Mouse (Mus musculus) forebrain, embryonic 10.5 days (tissue): ENCODE measurements at regions not wholly inside any gene's neighbourhood (a gene's known extent, or its start where the extent isn't known, plus 50 kb on each side); places are given as distances from the start of the nearest gene placed in this dataset.

Source experiments
- DNase-seq: peaks from one replicate; pipeline ENCODE4 v3.0.0-alpha.2; 2017; ENCODE audit warnings: low spot score; ENCODE audit errors: extremely low spot score
- H3K27ac ChIP-seq: fragments of 300-500 bp; sonication (generic); 2 replicates; pipeline ENCODE4 v1.5.1; 2016; ENCODE audit warnings: mild to moderate bottlenecking
- H3K27me3 ChIP-seq: fragments of 300-500 bp; sonication (generic); 2 replicates; pipeline ENCODE4 v1.6.1; 2016; ENCODE audit warnings: mild to moderate bottlenecking; ENCODE audit not compliant: poor library complexity, severe bottlenecking
- H3K36me3 ChIP-seq: fragments of 300-500 bp; sonication (generic); replicated peaks from 2 replicates; pipeline ENCODE4 v1.6.1; 2016; ENCODE audit warnings: mild to moderate bottlenecking, moderate library complexity
- H3K4me1 ChIP-seq: fragments of 300-500 bp; sonication (generic); 2 replicates; pipeline ENCODE4 v1.6.1; 2016
- H3K4me3 ChIP-seq: fragments of 300-500 bp; sonication (generic); 2 replicates; pipeline ENCODE4 v1.5.1; 2016; ENCODE audit warnings: mild to moderate bottlenecking, moderate library complexity
- H3K9me3 ChIP-seq: fragments of 300-500 bp; sonication (generic); 2 replicates; pipeline ENCODE4 v1.6.1; 2016; ENCODE audit warnings: mild to moderate bottlenecking, moderate library complexity
- WGBS: fragments of 180-500 bp; shearing (Covaris S2); methylation state at CpG from one replicate; pipeline ENCODE4 v1.1.7; 2016; 5-methylcytosine and 5-hydroxymethylcytosine counted together

DNA sequence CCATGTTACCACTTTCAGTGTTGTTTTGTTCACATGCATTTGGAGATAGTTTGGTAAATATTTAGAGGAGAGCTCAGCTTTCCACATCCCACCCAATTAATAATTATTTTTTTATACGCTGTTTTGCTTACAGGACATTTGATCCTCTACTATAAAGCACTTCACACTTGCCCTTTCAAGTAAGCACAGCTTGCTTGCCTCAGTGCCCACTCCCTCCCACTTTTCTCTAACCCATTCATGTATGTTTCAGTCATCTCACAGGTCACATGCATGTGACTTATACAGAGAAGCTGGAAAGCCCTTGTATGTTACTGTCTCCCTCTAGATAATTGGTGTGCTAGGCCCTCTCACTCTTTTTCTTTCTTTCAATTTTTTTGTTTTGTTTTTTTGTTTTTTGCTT lies 252.0 kb downstream of the Tfec start:
- no peaks in the 10 kb centered on the region for H3K36me3 ChIP-seq
- no peak overlapping the region for H3K27ac ChIP-seq
- no peaks in the 10 kb centered on the region for H3K4me1 ChIP-seq
- WGBS, result 88% methylated on average over 1 of the region's 1 CpGs
- H3K4me3 ChIP-seq, result no peak overlapping the region
- no peak for DNase-seq
- no peaks in the 10 kb centered on the region for H3K27me3 ChIP-seq
- no peaks in the 10 kb centered on the region for H3K9me3 ChIP-seq

DNA sequence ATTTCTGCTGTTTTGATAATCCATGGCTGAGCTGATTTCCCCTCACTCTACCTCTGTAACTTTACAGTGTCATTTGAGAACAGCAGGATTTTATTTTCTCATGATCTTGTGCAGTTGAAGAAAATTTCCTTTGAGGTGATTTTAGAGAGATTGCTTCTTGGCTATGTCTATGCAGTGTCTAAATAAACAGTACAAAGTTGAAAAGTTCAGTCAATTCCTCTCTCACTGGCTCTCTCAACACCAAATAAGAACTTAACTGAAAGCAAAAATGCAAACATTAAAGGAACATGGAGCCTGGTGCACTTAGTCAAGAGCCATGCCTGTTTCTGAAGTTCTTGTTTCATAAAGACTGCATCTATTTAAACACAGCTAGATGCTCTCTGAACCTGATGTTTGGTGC lies 254.7 kb downstream of the Tfec start:
- no peak for DNase-seq
- no peaks in the 10 kb centered on the region for H3K4me1 ChIP-seq
- no peaks in the 10 kb centered on the region for H3K9me3 ChIP-seq
- H3K27me3 ChIP-seq, result no peaks in the 10 kb centered on the region; the same call in 1 of the 2 replicates
- no peaks in the 10 kb centered on the region for H3K36me3 ChIP-seq
- H3K4me3 ChIP-seq, result no peak overlapping the region
- no peak overlapping the region for H3K27ac ChIP-seq

DNA sequence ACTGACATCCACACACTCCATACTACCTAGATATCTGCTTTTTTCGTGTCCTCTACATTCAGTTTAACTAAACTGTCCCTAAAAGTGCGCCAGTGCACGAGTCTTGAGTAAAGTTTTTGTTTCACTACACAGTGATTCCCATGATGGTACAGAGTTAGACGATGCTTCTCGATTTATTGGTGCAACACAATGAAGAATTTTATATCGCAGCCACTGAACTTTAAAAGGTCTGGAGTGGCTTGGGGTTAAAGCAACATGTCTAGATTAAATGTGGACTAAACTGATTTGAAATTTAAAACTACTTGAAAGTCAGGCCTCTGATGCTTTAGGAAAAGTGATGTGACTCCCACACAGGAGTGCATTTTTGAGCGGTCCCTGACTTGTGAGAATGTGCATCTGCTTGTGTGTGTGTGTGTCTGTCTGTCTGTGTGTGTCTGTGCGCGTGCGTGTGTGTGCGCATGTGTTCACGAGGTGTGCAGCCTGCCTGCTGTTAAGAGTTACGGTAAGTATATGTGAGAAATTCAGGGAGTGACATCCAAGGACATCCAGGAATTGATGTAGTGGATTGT lies 261.4 kb downstream of the Tfec start:
- no peak for DNase-seq
- no peaks in the 10 kb centered on the region for H3K9me3 ChIP-seq
- 0 out of 2 replicates have a peak, but pooled peaks cover 3% of the 10 kb centered on the region for H3K4me1 ChIP-seq
- no peaks in the 10 kb centered on the region; the same call in 1 of the 2 replicates for H3K27me3 ChIP-seq
- no peak overlapping the region for H3K4me3 ChIP-seq
- no peak overlapping the region for H3K27ac ChIP-seq
- H3K36me3 ChIP-seq, result no peaks in the 10 kb centered on the region
- WGBS, result 89% methylated on average over 13 of the region's 13 CpGs

DNA sequence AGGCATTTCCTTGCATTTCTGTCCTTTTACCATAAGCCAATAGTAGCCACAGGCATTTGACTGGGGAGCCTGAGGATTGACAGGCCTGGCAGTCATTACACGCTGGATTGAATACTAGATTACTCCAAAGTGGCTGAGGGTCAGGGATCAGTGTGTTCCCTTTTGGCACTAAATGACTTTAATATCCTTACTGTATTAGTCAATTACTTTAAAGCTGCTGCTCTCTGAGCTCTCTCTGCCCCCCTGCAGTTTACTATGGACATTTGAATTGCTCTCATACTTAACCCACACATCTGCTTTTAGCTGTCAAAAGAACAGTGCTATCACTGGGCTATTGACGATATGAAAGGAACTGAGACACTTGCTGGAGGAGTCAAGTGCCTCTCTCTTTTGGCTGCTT lies 262.1 kb downstream of the Tfec start:
- H3K9me3 ChIP-seq, result no peaks in the 10 kb centered on the region
- H3K4me3 ChIP-seq, result no peak overlapping the region
- H3K4me1 ChIP-seq, result 0 out of 2 replicates have a peak, but pooled peaks cover 3% of the 10 kb centered on the region
- H3K27ac ChIP-seq, result no peak overlapping the region
- WGBS, result 44% methylated on average over 2 of the region's 2 CpGs
- no peaks in the 10 kb centered on the region for H3K36me3 ChIP-seq
- no peaks in the 10 kb centered on the region; the same call in 1 of the 2 replicates for H3K27me3 ChIP-seq
- DNase-seq, result no peak

DNA sequence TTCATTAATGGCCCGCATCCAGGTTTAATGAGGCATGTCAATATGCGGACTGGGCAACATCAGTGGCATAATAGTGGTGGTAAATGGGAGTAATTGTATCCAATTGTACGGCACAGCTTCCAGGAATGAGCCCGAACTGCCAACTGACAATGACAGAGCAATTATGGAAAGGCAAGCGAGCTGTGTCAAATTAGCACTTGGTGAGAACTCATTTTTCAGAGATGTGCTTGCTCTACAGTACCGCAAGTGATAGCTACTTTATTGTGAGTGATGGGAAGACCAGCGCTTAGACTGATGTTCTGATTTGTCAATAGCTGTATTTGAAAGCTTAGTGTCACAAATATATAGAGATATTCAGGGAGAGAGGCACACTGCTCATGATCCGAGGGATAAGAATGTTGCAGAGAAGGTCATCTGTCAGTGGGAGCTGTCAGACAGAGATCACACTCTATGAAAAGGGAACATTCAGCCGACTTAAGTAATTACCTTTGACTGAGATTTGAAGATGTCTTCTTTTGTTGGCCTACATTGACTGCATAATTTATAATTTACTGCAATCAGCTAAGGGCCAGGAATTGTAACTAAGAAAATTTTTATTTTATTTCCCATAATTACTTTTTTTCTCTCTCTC lies 290.7 kb downstream of the Tfec start:
- Histone ChIP-seq H3K27ac (no peak overlapping the region), H3K4me3 (no peak overlapping the region), H3K9me3 (no peaks in the 10 kb centered on the region), H3K36me3 (no peaks in the 10 kb centered on the region), H3K4me1 (peaks cover 10% of the 10 kb centered on the region), H3K27me3 (no peaks in the 10 kb centered on the region)
- no peak for DNase-seq
- WGBS, result 72% methylated on average over 9 of the region's 9 CpGs

DNA sequence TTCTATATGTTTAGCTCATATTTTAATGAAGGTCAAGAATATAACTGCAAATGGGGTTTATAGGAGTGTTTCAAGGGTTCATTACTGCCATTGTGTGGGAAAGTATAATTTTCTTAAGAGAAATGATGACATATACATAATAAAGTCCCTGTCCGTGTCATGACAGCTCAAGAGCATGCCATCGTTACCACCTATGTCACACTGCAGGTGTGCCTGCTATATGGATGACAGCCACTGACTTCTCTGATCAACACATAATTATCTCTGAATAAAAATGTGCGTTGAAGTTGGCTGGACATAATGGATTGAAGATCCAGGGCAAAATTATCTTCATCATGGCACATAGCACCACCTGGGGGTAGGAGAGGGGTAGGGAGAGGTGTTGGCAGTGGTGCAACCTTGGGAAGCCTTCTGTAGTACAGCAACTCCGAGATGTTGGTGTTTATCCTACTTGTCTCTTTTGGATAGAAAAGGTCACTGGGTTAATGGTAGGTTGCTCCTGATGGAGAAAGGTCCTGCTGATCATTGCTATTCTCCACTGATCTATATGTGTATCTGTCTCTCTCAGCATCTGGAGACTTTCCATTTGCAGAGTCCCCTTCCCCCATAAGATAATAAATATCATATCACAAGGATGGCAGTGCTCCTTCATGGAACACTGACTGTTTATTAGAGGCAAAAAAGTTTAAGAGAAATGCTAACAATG lies 291.4 kb downstream of the Tfec start:
- H3K27ac ChIP-seq, result no peak overlapping the region
- no peaks in the 10 kb centered on the region for H3K27me3 ChIP-seq
- no peak overlapping the region for H3K4me3 ChIP-seq
- H3K4me1 ChIP-seq, result peaks cover 10% of the 10 kb centered on the region
- DNase-seq, result no peak
- H3K9me3 ChIP-seq, result no peaks in the 10 kb centered on the region
- 77% methylated on average over 4 of the region's 4 CpGs for WGBS
- H3K36me3 ChIP-seq, result no peaks in the 10 kb centered on the region

DNA sequence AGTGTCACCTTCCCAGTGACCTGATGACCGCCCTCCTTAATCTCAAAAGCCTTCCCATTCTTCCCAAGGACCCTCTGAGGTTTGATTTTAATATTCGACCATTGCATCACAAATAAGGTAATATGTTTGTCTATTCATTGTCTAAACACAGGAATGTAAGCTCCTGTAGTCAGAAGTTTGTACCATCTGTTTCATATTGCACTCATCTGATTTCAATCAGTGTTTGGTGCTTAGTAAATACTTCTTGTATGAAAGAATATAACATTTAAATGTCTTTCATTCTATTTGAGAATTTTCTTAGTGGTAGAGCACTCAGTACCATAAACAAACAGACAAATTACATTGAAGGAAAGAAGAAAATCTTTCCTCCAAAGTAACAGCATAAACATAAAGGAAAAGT lies 305.8 kb downstream of the Tfec start:
- no peaks in the 10 kb centered on the region for H3K4me1 ChIP-seq
- DNase-seq, result no peak
- H3K4me3 ChIP-seq, result no peak overlapping the region
- no peaks in the 10 kb centered on the region for H3K27me3 ChIP-seq
- H3K27ac ChIP-seq, result no peak overlapping the region
- 81% methylated on average over 2 of the region's 2 CpGs for WGBS
- H3K9me3 ChIP-seq, result no peaks in the 10 kb centered on the region
- no peaks in the 10 kb centered on the region for H3K36me3 ChIP-seq

DNA sequence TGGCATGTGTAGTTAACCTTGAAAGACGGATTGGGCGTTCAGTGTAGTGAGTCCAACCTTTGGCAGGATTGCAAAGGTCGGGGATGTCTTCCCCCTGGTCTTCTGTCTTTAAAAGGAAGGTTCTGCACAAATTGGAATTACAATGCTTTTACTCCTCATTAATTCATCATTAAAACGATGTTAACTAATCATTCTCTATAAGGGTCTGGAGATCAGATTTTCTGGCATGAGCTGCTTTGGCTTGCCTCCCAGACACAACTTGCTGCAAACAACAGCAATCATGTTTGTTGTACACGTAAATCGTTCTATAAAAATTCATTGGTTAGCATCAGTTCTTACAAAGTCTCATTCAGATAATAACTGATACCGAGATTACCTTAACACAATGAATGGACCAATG lies 315.9 kb downstream of the Tfec start:
- WGBS, result 85% methylated on average over 7 of the region's 7 CpGs

DNA sequence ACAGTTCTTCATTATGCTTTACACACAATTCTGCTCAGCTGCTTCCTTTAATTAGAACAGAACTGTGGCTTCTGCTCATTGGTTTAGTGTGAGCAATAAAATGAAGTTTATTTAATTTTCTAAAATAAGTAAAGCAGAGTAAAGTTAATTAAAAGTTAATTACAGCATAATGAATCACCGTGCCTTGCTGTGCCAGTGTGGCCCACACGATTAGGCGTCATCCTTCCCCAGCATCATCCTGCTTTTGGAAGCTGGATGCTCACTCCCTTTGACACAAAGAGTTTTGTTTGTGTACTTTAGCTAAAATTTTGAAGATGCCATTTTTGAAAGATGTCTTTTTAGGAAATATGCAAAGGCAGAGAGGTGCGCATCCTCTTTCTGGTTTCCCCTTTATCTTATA lies 316.4 kb downstream of the Tfec start:
- 89% methylated on average over 4 of the region's 4 CpGs for WGBS
- Histone ChIP-seq H3K27ac (no peak overlapping the region), H3K4me3 (no peak overlapping the region), H3K4me1 (no peaks in the 10 kb centered on the region), H3K9me3 (no peaks in the 10 kb centered on the region), H3K27me3 (no peaks in the 10 kb centered on the region), H3K36me3 (no peaks in the 10 kb centered on the region)
- DNase-seq, result no peak

More for the DNA sequence above, 315.9 kb downstream of the Tfec start:
- Histone ChIP-seq H3K36me3 (no peaks in the 10 kb centered on the region), H3K4me3 (no peak overlapping the region), H3K27me3 (no peaks in the 10 kb centered on the region), H3K9me3 (no peaks in the 10 kb centered on the region), H3K27ac (no peak overlapping the region), H3K4me1 (no peaks in the 10 kb centered on the region)
- no peak for DNase-seq

DNA sequence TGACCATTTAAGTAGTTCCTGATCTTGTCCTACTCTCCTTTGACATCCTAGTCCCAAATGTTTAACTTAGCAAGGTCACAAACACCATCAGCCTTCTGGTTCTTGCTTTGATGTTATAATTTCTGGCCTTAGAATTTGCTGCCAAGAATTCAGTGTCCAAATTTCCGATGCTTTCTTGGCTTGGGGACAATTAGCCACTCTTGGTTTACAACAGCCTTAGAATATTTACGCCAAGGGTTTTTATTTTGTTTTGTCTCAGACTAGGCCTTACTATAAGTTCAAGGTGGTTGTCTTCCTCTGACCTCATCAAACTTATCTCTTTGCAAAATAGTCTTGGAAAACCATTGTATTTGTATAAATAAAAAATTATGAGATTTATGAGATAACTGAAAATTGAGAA lies 322.4 kb downstream of the Tfec start:
- no peaks in the 10 kb centered on the region for H3K36me3 ChIP-seq
- no peaks in the 10 kb centered on the region for H3K27me3 ChIP-seq
- no peak overlapping the region for H3K27ac ChIP-seq
- H3K4me1 ChIP-seq, result peaks cover 2% of the 10 kb centered on the region; the same call in 1 of the 2 replicates
- no peak for DNase-seq
- no peaks in the 10 kb centered on the region for H3K9me3 ChIP-seq
- no peak overlapping the region for H3K4me3 ChIP-seq
- 90% methylated on average over 2 of the region's 2 CpGs for WGBS

DNA sequence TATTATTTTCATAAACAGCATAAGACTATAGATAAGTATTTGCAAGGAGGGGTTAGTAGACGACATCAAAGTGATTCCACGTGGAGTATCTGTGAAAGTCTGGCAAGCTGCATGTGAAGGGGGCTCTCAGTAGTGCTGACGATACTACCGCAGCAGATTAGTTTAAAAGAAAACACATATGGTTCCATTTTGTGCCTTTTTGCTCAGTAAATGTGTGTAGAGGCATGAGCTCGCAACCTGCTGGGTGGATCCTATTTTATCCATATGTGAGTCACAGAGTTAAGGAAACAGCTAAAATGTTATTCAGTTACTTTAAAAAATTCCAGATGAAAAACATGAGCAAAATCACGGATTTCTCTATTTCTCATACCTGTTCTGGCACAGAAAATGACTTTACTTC lies 325.4 kb downstream of the Tfec start:
- H3K36me3 ChIP-seq, result no peaks in the 10 kb centered on the region
- peaks cover 2% of the 10 kb centered on the region; the same call in 1 of the 2 replicates for H3K4me1 ChIP-seq
- no peak overlapping the region for H3K4me3 ChIP-seq
- 63% methylated on average over 6 of the region's 6 CpGs for WGBS
- no peaks in the 10 kb centered on the region for H3K27me3 ChIP-seq
- DNase-seq, result no peak
- no peaks in the 10 kb centered on the region for H3K9me3 ChIP-seq
- no peak overlapping the region for H3K27ac ChIP-seq

DNA sequence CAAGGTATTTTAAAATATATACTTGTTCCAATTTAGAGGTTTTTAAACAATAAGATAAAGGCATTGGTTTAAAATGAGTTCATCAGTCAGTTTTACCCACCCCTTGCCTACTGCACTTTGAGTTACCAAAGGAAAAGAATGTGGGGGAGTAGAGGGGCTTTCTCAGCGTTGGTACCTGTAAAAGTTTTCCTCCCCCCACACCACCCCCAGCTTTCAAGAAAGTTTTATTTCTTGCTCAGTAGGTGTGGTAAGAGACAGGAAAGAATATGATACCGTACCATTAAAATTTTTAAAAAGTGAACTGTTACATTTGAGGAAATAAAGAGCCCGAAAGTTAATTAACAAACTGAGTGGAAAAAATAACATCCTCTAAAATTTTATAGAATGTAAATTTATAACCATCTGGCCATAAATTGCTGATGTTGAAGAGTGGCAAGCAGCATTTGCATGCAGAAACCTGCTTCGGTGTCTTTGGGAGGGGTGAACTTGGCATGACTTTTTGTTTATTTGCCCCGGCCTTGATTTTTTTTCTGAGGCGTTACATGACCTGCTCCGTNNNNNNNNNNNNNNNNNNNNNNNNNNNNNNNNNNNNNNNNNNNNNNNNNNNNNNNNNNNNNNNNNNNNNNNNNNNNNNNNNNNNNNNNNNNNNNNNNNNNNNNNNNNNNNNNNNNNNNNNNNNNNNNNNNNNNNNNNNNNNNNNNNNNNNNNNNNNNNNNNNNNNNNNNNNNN lies 346.1 kb downstream of the Tfec start:
- H3K4me1 ChIP-seq, result peaks cover 23% of the 10 kb centered on the region
- H3K36me3 ChIP-seq, result no peaks in the 10 kb centered on the region
- H3K9me3 ChIP-seq, result no peaks in the 10 kb centered on the region
- no peak overlapping the region for H3K4me3 ChIP-seq
- no peak overlapping the region for H3K27ac ChIP-seq
- whole genome bisulfite sequencing, result 77% methylated on average over 7 of the region's 7 CpGs
- no peak for DNase-seq
- peaks cover 22% of the 10 kb centered on the region for H3K27me3 ChIP-seq

DNA sequence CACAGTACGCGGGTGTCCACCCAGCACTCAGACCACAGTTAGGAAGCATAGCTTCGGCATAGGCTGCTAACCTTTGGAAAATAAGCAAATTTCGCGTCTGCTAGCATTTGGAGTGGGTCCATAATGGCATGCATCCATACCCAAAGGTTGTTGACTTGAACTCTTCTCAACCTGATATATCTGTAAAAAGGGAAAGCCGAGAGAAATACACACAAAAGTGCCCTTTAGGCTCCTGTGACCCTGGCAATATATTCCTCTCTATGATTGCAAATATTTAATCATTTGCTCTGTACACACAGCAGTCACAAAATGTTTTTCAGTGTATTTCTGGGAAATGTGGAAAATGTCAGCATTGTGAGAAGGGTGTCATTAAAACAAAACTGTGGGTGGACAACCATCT lies 347.1 kb downstream of the Tfec start:
- Histone ChIP-seq H3K4me1 (peaks cover 23% of the 10 kb centered on the region), H3K9me3 (no peaks in the 10 kb centered on the region), H3K27me3 (peaks cover 22% of the 10 kb centered on the region), H3K4me3 (no peak overlapping the region), H3K36me3 (no peaks in the 10 kb centered on the region), H3K27ac (no peak overlapping the region)
- WGBS, result 84% methylated on average over 6 of the region's 6 CpGs
- DNase-seq, result no peak
